Mouse (Mus musculus) thymus, adult 2 months (tissue): ENCODE data around the gene Fxr1.

Experiments used
- CTCF ChIP-seq: fragments of 200-500 bp; IDR thresholded peaks from 2 replicates; pipeline ENCODE4 v1.5.1; 2012; ENCODE audit warnings: mild to moderate bottlenecking, control low read depth, low read length, moderate library complexity, borderline replicate concordance; ENCODE audit not compliant: control insufficient read depth, poor library complexity, insufficient read depth; ENCODE audit errors: extremely low read depth
- POLR2A ChIP-seq: fragments of 200-500 bp; IDR thresholded peaks from 2 replicates; pipeline ENCODE4 v1.6.1; 2012; ENCODE audit warnings: mild to moderate bottlenecking, low read length, control low read depth, moderate library complexity; ENCODE audit not compliant: control insufficient read depth, poor library complexity, insufficient read depth; ENCODE audit errors: extremely low read depth

DNA sequence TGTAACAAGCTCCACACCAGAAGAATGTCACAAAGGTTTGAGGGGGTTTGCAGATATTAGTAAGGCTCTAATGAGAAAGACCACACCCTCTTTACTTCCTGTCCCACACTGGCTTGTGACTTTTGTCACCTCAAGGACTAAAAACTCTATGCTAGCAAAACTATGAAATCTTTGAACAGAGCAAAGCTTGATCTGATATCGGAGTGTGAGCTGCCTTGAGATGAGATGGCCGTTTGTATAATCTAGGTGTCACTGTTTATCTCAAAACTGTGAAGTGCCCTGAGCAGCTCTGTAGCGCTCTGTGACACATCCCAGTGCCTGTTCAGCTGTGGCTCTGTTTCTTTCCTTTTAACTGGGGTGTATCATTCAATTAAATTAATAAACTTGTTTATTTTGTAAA is 15.9 kb upstream of the Fxr1 start:
- TF ChIP-seq CTCF, result no peak
- no peak for TF ChIP-seq POLR2A
